Mouse (Mus musculus): ENCODE data around the gene Mfap2.

DNA sequence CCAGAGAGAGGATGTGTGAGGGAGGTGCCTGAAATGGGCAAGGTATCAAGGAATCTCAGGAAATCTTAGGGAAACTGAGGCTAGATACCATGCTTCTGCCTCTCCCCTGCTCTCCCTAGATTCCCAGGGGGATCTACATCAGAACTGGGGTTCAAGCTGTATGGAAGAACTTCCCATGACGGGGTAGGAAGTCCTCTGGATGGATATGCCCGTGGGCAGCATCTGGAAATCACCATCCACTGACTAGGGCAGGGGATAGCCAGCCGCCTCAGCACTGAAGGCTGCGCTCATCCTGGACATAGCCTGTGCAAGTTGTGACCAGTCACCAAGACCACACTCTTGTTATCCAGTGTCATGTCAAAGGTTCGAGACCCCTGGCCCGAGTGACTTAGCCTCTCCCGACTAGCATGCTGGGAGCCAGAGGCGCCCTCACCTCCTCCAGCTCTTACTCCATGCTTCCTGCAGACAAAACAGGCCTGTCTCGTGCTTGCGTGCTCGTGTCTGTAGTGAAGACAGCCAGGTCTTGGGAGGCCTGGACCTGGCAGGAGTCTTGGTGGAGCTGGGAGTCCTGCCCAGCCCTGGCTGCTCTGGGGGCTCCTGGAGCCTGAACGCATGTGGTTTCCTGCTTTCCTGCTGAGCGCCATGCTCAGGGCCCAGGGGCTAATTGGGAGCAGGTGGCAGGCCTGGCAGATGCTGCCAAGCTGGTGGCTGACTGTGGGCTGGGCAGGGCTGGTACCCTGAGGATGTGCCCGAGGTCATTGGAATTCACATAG lies 1.5 kb downstream of the Mfap2 start:
- TF ChIP-seq CTCF (IDR thresholded peaks at IDR 0.05; ENCODE audit: low read depth) (no peak), EP300 (IDR thresholded peaks at IDR 0.05; ENCODE audit: low read depth) (no peak)
